In genomic region chr8:94488016-94488415, GRCm38 (mm10) we compare ENCODE assay signal across 16 mouse cellular contexts. TPM values are rescaled to one million over a fixed set of nuclear protein-coding genes. Genes with fewer than 3 reads are reported as not detected.
"Had no signal": no experiment of that assay in that cellular context is flagged by ENCODE, and none has a peak within 500 bp of the region (broad histone marks: within the 10 kb centered on the region; RNA-seq: fewer than 3 reads in every experiment).

No protein-coding gene starts in this region.

- DNase-seq: heart, postnatal 10 days; heart, postnatal 14 days; heart, postnatal 36 days; kidney, adult 11 months; kidney, adult 18-20 months; kidney, adult 2 months; kidney, adult 8-10 months; kidney, adult 9 months; kidney, postnatal 10 days; kidney, postnatal 14 days; kidney, postnatal 36 days; kidney, postnatal 4 days; layer of hippocampus, adult 9-11 months; layer of hippocampus, postnatal 36 days had no signal

RNA-seq across cellular contexts. Expression of gene Nlrc5, which starts 53.9 kb away (rescaled TPM):
- polyA plus RNA-seq: heart, embryonic 10.5 days; heart, embryonic 11.5 days had no signal
